Mouse (Mus musculus): Measurements from ENCODE around the gene Pik3c2b.

DNA sequence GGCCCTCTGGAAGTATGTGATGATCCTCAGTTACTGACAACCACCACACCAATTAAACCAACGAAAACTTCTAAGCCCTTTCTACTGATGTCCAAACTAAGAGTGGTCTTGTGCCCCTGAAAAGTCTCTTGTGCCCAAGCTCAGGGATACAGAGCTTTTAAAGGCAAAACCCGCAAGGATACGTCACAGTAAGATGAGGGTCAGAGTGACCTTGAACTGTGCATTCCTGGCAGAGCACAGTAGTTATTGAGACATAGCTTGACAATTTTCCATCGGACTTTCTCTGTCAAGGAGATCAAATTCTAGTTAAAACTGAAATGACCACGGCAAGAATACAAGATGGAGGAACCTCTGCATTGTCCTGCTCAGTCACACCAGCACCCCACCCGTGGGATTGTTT, 75.8 kb downstream of the Pik3c2b start:
- no peak for TF ChIP-seq CTCF (IDR thresholded peaks at IDR 0.05; ENCODE audit: insufficient read depth, low read depth, low read length)
- no peak for TF ChIP-seq POLR2A (IDR thresholded peaks at IDR 0.05; ENCODE audit: insufficient read depth, low read depth, low read length)

Data from olfactory bulb, adult 2 months (tissue).